ENCODE assay signal across 1 mouse cellular context in the genomic region with DNA sequence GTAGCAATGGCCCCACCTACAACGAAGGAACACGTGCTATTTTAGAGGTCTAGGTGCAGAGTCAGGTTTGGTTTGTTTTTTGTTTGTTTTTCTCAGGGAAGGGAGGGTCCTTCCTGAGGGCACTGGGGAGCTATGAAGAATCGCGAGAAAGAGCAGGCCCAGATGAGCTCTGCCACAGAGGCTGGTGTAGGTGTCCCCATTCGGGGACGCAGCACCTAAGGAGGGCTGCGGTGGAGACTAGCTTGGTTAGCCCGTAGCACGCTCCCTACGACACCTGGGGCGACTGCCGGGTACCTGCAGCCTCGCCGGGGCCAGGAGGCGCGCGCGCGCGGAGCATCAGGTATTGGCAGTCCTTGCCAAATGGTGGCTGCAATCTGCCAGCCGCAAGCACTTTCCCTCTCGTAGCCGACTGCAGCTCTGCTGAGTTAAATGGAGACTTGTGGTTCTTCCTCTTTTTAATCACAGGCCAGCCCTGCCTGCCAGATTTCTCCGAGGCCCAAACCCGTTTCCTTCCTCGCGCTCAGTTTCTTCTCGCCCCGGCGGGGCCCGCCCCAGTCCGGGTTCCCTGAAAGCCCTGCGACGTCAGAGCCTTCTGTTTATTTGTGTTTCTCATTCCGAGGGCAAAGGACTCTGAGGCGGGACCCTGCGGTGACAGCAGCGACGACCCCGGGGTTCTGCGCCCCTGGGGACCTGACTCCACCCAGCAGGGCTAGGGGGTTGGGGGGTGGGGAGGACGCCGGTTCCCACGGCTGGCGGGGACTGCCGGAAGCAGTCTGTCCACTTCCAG.
A peak's percentile ranks its signal among the peaks of the same experiment; 100 is the strongest.
TF ChIP-seq lines count a peak whose summit lies in the region.

No protein-coding gene starts in this region.

TF ChIP-seq in CH12.LX, 34 proteins besides CTCF, POLR2A, EP300 and RAD21:
- 0 out of 2 replicates have a peak, but pooled peaks have one; percentile 57 for TF ChIP-seq KAT2A (IDR thresholded peaks at IDR 0.05; ENCODE audit: insufficient replicate concordance, low read length)
- TF ChIP-seq ELF1 (IDR thresholded peaks at IDR 0.05; ENCODE audit: low read depth, low read length): peak; percentile 61
- peak; percentile 42; the same call in 1 of the 2 replicates for TF ChIP-seq HCFC1 (IDR thresholded peaks at IDR 0.05; ENCODE audit: low read depth, low read length)
- 0 out of 2 replicates have a peak, but pooled peaks have one; percentile 28 for TF ChIP-seq CHD1 (IDR thresholded peaks at IDR 0.05; ENCODE audit: low read depth, low read length)
- TF ChIP-seq MXI1 (IDR thresholded peaks at IDR 0.05; ENCODE audit: low read depth, low read length): no peak; the same call in 1 of the 2 replicates
- TF ChIP-seq POLR2AphosphoS2 (IDR thresholded peaks at IDR 0.05; ENCODE audit: low read depth, low read length): no peak
- no peak for TF ChIP-seq GABPA (IDR thresholded peaks at IDR 0.05; ENCODE audit: insufficient replicate concordance, low read depth, low read length)
- TF ChIP-seq MAX (IDR thresholded peaks at IDR 0.05; ENCODE audit: low read length): peak; percentile 43
- peak; percentile 86 for TF ChIP-seq TCF12 (IDR thresholded peaks at IDR 0.05; ENCODE audit: low read depth, low read length)
- TF ChIP-seq ETS1 (conservative IDR thresholded peaks at IDR 0.05; ENCODE audit: low read depth, low read length): peak; percentile 86
- TF ChIP-seq TBP (conservative IDR thresholded peaks at IDR 0.05; ENCODE audit: low read depth, low read length): 0 out of 2 replicates have a peak, but pooled peaks have one; percentile 55
- TF ChIP-seq CHD2 (IDR thresholded peaks at IDR 0.05; ENCODE audit: low read length): peak; percentile 62
- TF ChIP-seq NRF1 (IDR thresholded peaks at IDR 0.05; ENCODE audit: low read depth, low read length): peak; percentile 38; the same call in 1 of the 2 replicates
- no peak for TF ChIP-seq ZC3H11A (IDR thresholded peaks at IDR 0.05; ENCODE audit: low read depth, low read length)
- no peak for TF ChIP-seq USF2 (conservative IDR thresholded peaks at IDR 0.05; ENCODE audit: low read depth, low read length)
- peak; percentile 97 for TF ChIP-seq UBTF (IDR thresholded peaks at IDR 0.05; ENCODE audit: low read depth, low read length)
- TF ChIP-seq JUN (IDR thresholded peaks at IDR 0.05; ENCODE audit: insufficient read depth, low read depth, low read length): peak; percentile 57; the same call in 1 of the 2 replicates
- TF ChIP-seq IRF4 (IDR thresholded peaks at IDR 0.05; ENCODE audit: low read depth, low read length): peak; percentile 97
- no peak for TF ChIP-seq ZNF384 (IDR thresholded peaks at IDR 0.05; ENCODE audit: low read depth, low read length)
- TF ChIP-seq RCOR1 (conservative IDR thresholded peaks at IDR 0.05; ENCODE audit: low read depth, low read length): peak; percentile 93; the same call in 1 of the 2 replicates
- TF ChIP-seq MAFK (IDR thresholded peaks at IDR 0.05; ENCODE audit: insufficient replicate concordance, low read length): peak; percentile 86
- peak; percentile 86 for TF ChIP-seq MEF2A (IDR thresholded peaks at IDR 0.05; ENCODE audit: borderline replicate concordance, low read depth, low read length)
- TF ChIP-seq JUND (conservative IDR thresholded peaks at IDR 0.05; ENCODE audit: low read depth, low read length): peak; percentile 76
- TF ChIP-seq MYC (IDR thresholded peaks at IDR 0.05; ENCODE audit: low read depth, low read length): peak; percentile 57; the same call in 1 of the 2 replicates
- no peak for TF ChIP-seq PAX5 (IDR thresholded peaks at IDR 0.05; ENCODE audit: low read length)
- TF ChIP-seq BHLHE40 (IDR thresholded peaks at IDR 0.05; ENCODE audit: low read depth, low read length): peak; percentile 84
- TF ChIP-seq MAZ (IDR thresholded peaks at IDR 0.05; ENCODE audit: low read depth, low read length): peak; percentile 76
- no peak for TF ChIP-seq ZMIZ1 (IDR thresholded peaks at IDR 0.05; ENCODE audit: low read depth, low read length)
- no peak for TF ChIP-seq NELFE (IDR thresholded peaks at IDR 0.05; ENCODE audit: low read depth, low read length)
- no peak for TF ChIP-seq ZKSCAN1 (IDR thresholded peaks at IDR 0.05; ENCODE audit: borderline replicate concordance, low read depth, low read length)
- TF ChIP-seq USF1 (IDR thresholded peaks at IDR 0.05; ENCODE audit: low read depth, low read length): no peak
- peak; percentile 80; the same call in 1 of the 2 replicates for TF ChIP-seq SIN3A (IDR thresholded peaks at IDR 0.05; ENCODE audit: low read length)
- TF ChIP-seq E2F4 (IDR thresholded peaks at IDR 0.05; ENCODE audit: insufficient replicate concordance, low read depth, low read length): no peak
- peak; percentile 5; the same call in 1 of the 2 replicates for TF ChIP-seq SMC3 (IDR thresholded peaks at IDR 0.05; ENCODE audit: low read depth, low read length)
TF ChIP-seq in CH12.LX: peak in this region for 22.
